Mouse (Mus musculus): ENCODE results near the gene 1700016H13Rik.

1700016H13Rik gene

DNA sequence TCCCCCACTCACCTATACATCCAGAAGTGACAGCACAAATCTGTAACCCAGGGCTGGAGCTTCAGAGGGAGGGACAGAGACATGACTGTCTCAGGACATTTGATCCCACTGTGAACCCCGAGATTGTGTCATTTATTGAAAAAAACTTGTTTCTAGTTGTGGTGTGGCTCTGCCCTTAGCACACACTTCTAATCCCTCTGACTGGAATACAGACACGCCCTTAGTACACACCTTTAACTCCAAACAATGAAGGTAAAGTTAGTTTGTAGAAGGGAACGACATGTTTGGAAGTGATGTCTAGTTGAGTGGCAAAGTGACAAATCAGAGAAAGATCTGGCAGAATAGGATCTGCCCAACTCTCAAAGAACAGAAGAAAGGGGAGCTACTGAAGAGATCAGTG lies 16.0 kb upstream of the 1700016H13Rik start:
- no peak for DNase-seq

DNA sequence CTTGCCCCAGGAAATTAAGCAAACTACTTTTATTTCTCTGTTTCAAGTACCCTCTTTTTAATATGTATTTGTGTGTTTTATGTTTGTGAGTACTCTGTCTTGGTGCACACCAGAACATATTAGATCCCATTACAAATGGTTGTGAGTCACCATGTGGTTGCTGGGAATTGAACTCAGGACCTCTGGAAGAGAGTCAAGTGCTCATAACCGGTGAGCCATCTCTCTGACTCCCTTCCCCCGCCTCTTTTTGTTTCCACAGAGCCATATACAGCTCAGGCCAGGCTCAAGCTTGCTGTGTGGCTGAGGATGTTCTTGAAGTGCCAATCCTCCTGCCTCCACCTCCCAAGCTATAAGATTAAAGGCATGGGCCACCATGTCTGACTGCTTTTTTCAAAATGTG lies 10.1 kb upstream of the 1700016H13Rik start:
- no peak for DNase-seq

DNA sequence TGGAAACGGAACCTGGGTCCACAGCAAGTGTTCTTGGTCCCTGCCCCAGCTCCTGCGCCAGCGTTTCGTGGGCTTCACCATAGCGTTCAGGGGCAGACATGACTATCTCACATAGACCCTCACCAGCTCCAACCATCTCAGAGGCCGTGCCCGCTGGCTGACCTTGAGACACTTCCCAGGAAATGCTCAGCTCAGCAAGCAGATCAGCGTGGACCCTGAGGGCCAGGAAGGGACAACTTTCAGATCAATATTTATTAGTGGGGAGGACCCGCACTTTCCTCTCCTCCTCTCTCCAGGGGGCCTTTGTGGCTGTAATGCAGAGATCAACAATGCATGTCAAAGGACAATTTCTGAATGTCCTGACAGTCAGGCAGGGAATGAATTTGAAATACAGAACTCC lies 9.1 kb upstream of the 1700016H13Rik start:
- DNase-seq, result no peak

DNA sequence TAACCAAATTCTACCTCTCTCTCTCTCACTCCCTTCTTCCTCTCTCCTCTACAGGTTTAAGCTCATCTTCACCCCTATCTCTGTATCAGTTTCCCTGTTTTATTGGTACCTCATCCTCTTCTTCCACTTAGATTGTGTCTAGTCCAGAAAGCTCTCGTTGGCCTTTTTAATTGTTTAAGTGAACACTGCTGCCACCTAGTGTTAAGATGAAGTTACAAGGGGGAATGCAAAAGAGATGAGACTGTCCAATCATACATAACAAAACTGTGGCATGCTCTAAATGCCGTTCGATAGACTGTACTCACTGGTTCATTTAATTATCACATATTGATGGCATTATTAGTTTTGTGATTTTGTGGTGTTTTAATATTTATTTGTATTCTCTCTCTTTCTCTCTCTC lies 3.8 kb upstream of the 1700016H13Rik start:
- DNase-seq, result peak; percentile 78

DNA sequence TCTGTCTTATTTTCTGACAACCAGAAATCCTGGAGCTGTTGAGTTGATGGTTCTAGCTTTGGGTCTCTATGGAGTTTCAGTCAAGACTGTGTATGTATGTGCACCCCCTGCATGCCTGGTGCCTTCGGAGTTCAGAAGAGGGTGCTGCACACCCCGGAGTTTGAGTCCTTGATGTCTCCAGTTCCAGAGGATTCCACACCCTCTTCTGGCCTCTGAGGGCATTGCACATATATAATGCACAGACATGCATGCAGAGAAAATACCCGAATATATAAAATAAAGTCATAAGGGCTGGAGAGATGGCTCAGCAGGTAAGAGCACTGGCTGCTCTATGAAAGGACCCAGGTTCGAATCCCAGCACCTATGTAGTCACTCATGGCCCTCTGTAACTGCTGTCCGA lies 3.1 kb upstream of the 1700016H13Rik start:
- DNase-seq, result peak; percentile 53

DNA sequence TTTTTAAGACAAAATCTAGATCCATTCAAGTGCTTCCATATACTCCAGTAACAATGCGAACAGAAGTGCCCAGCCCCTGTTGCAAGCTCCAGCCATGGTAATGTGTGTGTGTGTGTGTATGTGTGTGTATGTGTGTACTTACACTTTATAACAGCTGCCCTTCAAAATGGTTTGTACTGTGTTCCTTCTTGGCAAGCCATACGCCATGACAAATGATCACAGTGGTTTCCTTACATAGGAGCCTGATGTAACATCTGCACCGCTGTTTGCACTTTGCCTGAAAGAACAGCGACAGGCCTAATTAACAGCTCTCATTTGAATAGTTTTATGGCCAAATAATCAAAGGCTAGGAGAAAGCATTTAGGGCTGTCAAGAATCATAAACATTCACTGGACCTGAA lies 1.0 kb downstream of the 1700016H13Rik start:
- no peak for DNase-seq

DNA sequence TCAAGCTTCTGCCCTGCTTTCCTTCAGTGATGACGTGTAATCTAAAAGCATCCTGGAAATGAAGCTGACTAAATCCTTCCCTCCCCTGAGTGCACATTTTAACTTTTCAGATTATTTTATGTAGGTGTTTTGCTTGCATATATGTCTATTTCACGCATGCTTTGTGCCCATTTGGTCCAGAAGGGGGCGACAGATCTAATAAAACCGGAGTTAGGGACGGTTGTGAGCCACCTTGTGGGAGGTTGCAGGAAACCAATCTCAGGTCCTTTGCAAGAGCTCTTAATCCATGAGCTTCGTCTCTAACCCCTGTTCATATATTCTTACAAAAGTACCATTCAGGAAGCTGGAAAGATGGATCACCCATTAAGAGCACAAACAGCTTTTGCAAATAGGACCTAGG lies 1.6 kb downstream of the 1700016H13Rik start:
- peak; percentile 75 for DNase-seq

DNA sequence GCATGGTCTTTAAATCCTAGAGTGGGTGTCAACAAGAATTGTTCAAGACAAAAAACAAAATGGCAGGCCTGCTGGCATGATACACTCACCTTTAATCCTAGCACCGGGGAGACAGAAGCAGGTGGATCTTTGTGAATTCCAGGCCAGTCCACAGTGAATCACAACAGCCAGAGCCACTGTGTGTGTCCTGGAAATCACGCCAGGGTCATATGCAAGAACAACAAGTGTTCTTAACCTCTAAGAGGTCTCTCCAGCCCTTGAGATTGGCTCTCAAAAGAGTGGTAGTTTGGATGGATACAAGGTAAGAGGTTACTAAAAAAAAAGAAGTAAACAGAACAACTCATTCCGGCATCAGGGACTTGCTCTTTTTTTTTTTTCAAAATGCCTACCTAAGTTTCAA lies 8.5 kb downstream of the 1700016H13Rik start:
- DNase-seq, result peak; percentile 81

DNA sequence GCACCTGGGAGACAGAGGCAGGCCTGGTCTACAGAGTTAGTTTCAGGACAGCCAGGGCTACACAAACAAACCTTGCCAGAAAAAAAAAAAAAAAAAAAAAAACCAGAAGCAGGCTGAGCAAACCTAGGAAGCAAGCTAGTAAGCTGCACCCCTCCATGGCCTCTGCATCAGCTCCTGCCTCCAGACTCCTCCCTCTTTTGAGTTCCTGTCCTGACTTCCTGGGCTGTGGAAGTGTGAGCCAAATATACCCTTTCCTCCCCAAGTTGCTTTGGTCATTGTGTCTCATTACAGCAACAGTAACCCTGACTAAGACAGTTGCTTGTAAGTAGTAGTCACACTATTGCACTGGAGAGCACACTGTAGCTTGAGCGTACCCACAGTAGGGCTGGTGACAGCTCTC lies 11.6 kb downstream of the 1700016H13Rik start:
- no peak for DNase-seq

DNA sequence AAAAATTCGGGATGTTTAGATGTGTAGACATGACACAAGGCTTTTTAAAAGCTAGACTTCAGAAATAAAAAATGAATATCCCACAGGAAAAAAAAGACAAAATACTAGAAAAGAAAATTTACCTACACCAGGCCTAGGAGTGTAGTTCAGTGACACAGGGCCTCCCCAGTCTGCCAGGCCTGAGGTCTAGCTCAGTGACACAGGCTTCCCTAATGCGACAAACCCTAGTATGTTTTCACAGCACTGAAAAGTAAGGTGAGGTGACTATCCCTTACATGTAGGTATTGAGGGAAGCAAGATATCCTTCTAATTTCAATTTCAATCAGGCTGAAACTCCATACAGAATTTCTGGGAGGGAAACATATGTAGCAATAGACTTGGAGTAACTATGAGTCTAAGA lies 18.6 kb downstream of the 1700016H13Rik start:
- no peak for DNase-seq

DNA sequence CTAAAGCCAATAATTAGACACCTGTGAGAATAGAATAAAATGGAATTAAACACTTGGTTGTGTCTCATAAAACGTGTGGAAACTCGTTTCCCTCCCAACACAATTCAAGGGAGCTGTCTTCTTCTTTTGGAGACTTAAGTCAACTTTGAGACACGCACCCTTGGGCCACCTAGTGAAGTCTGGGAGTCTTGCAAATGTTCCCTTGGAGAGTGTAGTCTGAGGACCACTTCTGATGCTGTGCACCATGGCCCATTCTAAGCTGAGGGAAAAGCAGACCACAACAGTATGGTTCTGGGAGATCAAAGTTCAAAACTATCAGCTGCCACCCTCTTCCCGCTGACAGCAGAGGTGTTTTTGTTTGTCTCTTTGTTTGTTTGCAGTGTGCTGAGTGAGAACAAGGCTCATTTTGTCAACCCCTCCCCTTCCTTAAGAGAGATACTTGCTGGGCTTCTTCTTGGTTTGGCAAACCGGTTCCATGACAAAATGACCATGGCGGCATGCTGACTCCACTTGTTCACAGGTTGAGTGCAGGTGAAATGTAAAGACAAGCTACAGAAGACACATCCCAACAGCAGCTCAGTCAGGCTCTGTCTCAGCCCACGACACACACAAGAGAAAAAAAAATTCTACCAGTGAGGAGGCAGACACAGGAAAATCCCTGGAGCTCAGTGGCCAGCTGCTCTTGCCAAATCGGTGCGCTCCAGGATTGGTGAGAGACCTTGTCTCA lies 25.8 kb downstream of the 1700016H13Rik start:
- DNase-seq, result no peak

DNA sequence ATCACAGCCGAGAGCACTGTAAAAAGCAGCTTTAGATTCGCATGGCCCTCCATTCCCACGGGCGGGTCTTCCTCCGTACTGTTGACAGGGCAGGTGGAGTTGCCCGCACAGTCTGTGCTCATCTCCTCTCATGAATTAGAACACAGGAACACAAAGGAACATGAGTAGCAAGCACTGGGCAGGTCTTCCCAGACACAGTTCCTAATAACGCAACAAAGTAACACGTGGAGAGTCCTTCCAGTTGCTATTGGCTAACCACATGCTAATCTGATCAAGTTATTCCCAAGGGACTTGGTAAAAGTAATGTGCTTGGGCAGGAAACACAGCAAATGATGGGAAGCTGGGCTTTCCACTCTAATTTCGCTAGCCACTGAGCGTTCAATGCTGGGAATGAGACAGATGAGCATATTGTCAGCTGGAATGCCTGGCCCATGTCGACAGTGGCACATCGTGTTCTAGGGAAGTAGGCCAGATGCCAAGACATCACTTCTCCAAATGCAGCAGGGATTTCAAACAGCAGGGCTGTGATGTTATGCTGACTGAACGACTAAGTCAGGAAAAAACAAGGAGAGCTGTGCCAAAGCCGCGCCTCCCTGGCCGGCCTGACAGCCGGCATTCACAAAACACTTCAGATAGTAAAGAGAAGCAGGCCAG lies 26.6 kb downstream of the 1700016H13Rik start, which contains the start of gene Slc10a6:
Gene Slc10a6, minus strand, starts transcription at position 293 of the 654 bp plus-strand sequence.
- peak; percentile 95 for DNase-seq

DNA sequence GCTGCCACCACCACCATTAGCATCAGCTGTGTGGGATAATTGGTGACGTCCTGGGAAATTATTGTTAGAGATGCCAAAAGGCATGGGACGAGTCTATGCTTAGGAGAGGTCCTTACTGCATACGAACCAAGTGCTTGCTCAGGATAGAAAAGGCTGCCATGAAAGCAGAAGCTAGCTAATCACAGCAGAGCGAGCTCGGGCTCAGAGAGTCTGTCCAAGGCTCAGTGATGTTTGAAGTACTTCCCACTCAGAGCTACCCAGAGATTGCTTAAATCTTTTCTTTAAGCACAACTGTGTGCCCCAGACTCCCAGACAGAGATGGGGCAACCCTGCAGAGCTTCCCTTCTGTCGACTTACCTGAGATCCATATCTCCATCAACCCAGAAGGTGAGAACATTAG lies 27.3 kb downstream of the 1700016H13Rik start:
- DNase-seq, result no peak

DNA sequence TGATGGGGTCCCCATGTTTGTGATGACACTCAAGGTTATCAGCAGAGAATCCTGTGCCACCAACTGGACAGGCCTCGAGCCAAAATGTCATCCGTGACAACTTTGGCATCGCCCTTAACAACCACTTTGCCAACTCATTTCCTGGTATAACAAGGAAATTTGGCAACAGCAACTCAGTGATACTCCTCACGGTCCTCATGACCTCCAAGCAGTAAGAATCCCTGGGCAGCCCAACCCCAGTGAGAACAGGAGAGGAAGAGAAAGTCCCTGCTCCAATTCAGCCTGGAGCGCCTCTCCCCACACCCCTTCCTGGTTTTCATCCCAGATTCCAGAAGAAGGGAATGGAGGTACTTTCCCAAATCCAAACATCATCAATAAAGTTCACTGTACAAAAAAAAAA lies 31.0 kb downstream of the 1700016H13Rik start:
- DNase-seq, result peak; percentile 42

DNA sequence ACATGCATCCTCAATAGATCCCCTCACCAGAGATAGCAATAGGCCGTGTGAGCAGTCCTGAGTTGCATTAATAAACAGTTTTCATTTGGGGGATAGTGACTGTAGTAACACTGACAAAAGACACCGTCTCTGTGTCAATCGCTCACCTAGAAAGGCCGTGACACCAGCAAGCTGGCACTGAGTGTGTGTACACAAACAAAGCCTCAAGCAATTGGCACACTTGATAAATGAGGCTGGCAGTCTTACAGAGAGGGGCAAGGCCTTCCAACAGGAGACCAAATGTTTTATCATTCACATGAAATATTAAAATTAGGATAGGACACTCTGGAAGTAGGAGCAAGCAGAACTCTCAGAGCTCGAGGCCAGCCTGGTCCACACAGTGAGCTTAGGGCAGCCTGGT lies 33.5 kb downstream of the 1700016H13Rik start:
- peak; percentile 56 for DNase-seq

DNA sequence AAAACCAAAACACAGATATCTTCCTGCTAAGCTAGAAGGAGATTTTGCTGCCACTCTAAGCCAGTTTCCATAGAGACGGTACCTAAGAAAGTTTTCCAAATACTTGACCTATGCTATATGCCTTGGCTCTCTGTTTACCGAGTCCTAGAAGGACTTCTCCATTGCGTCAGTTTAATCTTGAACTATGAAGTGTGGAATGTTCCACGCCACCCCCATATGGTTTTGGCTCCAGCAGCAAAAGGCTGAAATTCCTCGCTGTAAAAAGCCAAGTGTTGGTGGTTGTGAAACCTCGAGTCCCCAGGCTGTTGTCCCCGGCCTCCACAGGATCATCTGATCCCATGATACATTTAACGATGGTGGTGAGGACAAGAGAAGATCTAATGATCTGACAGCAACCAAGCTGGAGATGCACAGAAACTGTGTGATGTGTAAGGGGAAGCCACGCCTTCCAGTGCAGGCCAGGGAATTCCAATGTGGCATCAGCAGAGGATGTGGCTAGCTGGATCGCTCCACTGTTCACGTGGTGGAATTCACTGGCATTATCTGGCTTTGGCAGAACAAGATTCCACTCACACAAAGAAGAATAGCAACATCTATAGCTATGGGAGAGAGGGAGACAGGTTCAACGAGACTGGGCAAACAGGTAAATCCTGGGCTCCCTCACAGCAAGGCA lies 35.4 kb downstream of the 1700016H13Rik start:
- DNase-seq, result peak; percentile 92

DNA sequence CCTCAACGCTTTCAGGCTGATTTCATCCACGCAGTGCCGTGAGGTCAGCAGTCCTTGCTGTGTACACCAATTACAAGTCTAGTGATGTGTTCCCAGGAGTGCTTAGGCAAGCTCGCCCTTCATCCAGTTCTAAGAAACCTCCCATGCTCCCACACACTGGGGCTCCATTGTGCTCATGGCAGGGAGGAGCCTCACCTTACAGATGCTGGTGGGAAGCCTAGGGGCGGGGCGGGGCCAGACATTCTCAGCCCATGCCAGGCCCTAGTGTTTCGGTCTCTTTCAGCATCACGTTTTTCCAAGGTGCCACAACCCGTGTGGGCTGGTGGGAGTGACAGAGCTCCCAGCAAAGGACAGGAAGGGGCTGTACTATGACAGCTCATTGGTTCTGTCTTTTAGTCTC lies 38.6 kb downstream of the 1700016H13Rik start:
- no peak for DNase-seq

DNA sequence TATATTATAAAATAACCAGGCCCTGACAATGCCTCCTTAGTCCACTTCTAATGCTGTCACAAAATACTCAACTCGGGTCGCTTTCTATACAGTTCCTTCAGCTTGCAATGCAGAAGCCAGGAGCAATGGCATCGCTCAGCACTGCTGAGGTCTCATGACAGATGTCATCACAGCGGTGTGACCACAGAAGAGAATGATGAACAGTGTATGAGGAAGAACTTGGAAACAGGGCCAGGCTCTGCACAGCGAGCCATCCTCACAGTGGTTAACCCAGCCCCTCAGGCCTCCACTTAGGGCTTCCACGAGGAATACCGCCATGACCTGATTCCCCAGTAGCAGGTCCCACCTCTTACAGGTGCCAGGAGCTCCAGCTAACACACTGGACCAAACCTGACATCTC lies 41.5 kb downstream of the 1700016H13Rik start:
- DNase-seq, result peak; percentile 40

DNA sequence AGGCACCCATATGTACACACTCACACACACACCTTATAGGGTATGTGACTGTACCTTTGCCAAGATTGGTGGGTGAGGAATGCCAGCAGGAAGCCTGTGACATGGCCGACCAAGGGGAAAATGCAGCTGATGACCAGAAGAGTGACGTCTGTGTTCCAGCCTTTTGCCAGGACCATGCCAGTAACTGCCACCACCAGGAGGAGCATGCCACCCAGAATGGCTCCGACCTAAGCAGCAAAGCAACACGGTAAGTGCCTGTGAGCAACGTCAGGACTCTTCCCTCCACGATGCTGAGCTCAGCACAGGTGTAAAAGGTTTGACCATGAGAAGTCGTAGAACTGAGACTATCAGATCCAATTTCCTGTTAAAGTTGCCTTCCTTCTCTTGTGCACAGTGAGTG lies 43.5 kb downstream of the 1700016H13Rik start:
- DNase-seq, result peak; percentile 72

DNA sequence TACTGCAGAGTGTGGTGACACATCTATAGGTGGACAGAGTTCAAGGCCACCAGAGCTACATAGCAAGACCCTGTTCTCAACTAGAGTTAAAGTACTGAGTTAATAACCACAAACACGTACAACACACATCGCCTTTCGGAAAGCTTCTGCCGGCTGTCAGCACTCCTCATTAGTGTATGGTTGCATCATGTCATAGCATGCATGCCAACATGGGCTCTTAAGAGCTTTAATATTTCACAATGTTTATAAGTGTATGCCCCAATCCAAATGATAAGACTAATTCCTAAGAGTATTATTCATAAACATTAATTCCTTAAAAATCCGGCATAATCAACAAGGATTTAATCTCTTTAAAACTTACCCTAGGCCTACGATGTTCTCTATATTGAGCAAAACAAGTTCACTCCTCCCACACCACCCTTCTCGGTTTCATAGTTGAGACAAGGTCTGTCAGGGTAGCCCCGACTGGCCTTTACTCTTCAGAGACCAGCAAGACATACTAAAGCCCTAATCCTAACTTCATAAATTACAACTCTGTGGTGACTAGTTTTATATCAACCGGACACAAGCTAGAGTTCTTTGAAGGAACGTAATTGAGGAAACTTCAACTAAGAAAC lies 44.8 kb downstream of the 1700016H13Rik start:
- peak; percentile 71 for DNase-seq

DNA sequence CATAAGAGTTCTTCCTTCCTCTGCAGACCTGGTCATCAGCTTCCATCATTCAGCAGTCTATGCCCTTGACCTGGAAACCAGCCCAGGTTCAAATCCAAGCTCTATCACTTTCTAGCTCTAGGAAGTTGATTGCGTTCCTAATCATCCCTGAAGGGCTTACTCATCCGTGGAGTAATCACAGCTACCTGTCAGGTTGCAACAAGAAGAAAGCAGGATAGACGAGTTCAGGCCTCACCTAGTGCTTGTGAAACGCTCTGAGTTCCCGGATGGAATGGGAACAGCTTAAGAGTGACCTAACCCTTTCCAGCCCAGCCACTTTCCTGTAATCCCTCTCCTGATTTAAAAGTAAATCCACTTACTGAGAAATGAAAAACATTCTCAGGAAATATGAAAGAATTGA lies 45.7 kb downstream of the 1700016H13Rik start:
- peak; percentile 40 for DNase-seq

DNA sequence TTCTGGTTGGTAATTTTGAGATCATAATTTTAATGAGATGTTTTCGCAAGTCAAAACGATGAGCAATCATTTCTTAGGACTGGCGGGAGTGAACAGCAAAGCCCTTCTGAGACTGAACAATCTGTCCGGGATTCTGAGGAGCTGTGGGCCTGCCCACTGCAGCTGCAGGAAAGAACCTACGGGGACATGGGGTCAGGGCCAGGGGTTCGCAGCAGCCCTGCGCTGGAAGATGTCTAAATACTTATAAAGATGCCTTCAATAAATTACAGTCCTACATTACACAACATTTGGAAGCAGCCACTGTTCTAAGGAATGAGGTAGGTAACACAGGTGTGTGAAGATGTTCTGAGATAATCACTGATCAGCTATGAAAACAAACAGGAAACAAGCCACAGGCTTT lies 50.1 kb downstream of the 1700016H13Rik start:
- no peak for DNase-seq

DNA sequence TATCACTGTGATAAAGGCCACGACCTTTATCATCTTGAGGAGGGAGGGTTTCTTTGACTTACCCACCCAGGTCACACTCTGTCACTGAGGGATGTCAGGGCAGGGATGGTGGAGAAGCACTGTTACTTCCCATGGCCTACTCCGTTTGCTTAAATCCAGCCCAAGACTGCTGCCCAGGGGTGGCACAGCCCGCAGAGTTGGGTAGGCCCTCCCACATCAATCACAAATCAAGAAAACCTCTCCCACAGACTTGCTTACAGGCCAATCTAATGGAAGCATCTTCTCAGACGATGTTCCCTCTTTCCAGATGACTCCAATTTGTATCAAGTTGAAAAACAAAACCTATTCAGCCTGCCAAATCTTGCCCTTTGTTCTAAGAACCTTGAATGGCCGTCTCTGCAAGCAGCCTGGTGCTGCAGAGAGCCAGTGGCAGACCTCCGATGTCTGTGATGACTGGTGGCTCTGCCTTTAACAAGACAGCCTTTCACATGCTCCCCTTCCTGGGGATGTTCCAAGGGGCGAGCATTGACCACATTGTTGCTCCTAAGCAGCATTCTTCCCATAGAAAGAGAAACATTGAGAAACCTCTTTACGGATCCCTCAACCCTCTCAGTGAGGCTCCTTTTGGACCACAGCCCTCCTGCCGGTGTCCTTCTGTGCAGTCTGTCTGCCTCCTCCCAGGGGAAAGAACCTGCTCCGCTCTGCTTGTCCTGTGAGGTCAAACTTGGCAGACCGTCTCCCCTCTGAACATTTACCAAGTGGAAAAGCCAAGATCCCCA lies 52.5 kb downstream of the 1700016H13Rik start:
- DNase-seq, result no peak
